Mouse (Mus musculus) hindlimb bud, embryonic 11.5 days (tissue): Measurements from ENCODE around the gene Dpt.
"Not testable (repeated sequence)": the region's sequence is repeated elsewhere in the genome, so short reads cannot be mapped to it uniquely, and the experiment has no call there.

ENCODE experiments used
- DNase-seq: peaks from one replicate; pipeline ENCODE4 v3.0.0-alpha.2; 2012; ENCODE audit warnings: low read depth, low spot score; ENCODE audit errors: extremely low spot score

The Dpt gene

GRCm38 (mm10) chr1:164815330-164815729 lies 18.9 kb downstream of the Dpt start:
- no peak for DNase-seq

DNA sequence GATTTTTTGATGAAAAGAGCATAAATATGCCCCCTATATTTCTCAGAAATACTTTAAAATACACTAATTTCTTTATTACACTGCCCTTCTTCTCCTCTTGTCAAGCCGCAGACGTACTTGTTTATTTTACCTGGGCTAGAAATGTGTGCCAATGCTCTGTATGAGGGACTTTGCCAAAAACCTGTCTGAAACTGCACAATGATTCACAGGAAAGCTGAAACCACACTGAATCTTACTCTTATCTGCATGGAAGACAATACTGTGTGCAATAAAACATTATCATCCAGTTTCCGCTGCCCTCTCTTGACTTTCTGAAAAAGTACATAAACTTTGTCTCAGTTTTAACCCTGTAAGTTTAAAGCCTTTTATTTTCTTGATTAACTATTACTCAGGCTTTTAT lies 20.9 kb downstream of the Dpt start:
- DNase-seq: no peak

DNA sequence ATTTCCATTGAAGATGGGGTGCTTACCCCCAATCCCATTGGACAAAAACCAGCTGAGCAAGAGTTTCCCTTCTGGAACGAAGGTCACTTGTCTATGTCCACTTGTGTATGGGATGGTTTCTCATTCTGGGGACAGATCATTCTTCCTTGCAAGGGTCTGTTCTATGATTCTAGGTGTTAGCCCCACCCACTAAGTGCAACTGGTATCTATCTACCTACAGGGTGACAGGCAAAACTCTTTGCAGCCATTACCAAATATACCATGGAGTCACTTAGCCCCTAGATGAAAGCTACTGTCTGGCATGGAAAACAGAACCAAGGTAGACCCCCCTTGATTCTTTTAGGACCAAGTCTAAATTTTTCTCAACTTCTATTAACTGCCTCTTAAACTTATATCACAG lies 24.9 kb downstream of the Dpt start:
- DNase-seq: no peak

GRCm38 (mm10) chr1:164821821-164822220 lies 25.4 kb downstream of the Dpt start:
- no peak for DNase-seq

DNA sequence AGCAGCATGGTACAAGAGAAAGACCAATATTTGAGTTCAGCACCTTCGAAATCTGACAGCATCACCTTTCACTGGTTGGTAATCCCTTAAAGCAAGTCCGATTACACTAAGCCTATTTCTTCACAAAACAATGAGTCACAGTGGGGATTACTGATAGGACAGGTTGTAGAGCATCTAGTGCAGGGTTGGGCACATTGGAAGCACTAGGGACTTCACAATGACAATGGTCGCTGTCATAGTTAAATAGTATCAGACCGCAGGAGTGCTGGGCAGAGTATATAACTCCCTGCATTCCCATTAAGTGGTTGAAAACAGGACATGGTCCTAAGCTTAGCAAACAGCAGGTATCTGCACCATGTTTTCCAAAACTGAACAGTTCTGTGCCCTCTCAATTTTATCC lies 25.8 kb downstream of the Dpt start:
- DNase-seq: no peak

GRCm38 (mm10) chr1:164824896-164825295 lies 28.5 kb downstream of the Dpt start:
- no peak for DNase-seq

GRCm38 (mm10) chr1:164829881-164830280 lies 33.4 kb downstream of the Dpt start:
- DNase-seq: no peak

- DNase-seq: no peak
Measured at GRCm38 (mm10) chr1:164832459-164832858, 36.0 kb downstream of the Dpt start.

DNA sequence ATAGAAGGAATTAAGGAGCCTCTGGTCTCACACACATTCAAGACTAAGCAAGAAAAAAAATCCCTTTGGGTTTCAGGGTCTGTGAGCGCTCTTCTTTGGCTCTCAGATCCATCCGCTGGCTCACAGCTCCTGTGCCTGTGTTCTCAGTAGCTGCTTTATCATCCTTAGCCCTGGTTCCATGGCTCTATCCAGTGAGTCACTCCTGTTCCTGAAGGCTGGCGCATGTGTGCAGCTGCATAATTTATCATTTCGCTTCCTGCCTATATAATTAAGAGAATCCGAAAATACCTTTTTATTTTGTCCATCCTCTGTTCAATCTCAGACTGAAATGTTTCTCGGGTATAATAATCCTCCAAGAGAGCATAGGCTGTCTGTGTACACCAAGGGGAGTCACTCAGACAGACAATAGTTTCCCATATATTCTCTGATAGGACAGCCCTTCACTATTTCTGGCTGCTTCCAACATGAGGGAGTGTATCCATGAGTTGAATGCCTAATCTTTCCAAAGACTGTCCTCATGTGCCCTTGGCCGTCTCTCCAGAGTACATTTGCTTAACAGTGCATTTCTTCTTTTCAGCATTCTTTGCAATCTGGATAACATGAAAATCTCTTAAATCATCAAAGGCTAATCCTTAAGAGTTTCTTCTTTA lies 52.3 kb downstream of the Dpt start:
- DNase-seq: no peak

GRCm38 (mm10) chr1:164855700-164856099 lies 59.3 kb downstream of the Dpt start:
- DNase-seq: not testable (repeated sequence)

GRCm38 (mm10) chr1:164859952-164860351 lies 63.5 kb downstream of the Dpt start:
- DNase-seq: no peak

- no peak for DNase-seq
Measured at GRCm38 (mm10) chr1:164860782-164861181, 64.3 kb downstream of the Dpt start.

DNA sequence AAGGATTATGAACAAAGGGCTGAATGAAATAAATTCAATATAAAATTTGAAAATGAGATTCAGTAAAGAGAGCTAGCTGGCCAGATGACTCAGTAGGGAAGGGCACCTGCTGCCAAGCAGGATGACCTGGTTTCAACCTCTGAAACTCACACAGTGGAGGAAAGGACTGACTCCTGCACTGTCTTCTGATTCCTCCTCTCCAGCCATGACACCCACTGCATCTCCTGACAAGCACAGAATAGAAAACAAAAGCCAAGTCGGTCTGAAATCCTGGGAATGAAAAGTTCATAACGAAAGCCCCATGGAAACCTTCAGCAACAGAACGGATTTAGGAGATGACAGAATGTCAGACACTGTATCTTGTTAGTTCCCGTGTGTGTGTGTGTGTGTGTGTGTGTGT lies 65.1 kb downstream of the Dpt start:
- DNase-seq: no peak

DNA sequence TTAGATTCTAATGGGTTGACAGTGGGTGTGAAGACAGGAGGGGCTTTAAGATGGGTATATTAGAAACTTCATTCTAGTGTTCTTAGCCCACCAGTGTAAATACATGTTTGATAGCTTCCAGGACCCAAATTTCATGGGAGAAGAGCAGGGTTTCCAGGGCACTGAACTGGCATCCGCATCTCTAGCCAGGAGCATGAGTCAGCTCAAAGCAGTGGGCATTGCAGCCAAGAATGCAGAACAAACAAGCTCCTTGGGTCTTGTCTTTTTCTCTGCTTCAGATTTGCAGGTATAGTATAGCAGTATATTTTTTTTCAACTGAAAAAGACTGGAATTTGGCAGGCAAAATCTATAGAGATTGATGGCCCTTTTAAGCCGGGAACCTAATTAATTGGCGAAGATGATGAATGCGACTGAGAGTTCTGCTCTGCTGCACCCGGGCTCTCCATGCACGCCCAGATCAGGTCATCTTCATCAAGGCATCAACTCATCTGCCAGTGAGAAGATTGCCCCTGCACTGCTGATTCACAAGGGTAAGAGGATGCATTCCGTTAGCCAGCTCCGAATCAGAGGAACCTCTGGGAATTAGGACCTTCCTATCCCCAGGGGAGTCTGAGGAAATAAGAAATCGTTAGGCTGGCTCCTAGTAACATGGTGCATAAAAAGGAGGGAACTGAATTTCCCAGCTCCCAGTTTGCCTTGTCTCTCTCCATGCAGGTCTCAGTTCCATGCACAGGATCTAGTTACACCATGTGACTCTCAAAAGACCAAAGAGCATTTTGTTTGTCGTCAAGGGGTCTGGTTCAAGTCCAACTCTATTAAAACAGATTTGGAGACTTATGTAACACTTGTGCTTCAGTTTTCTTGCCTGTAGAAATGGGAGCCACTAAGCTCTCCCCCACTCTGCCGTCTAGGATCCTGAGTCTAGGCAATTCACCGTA lies 66.8 kb downstream of the Dpt start:
- DNase-seq: no peak

GRCm38 (mm10) chr1:164864666-164865065 lies 68.2 kb downstream of the Dpt start:
- DNase-seq: no peak

DNA sequence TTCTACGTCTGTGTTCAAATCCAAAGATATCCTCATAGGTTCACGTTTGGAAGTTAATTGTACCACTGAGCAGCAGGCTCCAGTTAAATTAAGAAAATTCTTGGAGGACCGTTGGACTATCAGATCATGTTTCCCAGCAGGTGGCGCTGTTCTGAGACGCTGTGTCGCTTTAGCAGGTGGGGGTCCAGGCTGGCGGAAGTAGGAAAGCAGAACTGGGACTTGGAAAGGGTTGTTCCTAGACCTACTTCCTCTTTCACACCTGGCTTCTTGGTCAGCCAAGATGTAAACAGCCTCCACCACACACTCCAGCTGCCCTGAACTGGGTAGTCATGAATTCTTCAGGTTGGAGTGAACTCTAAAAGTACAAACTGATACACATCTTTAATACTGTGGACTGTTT lies 74.2 kb downstream of the Dpt start:
- no peak for DNase-seq
